Mouse (Mus musculus) urinary bladder, postnatal 0 days (tissue): ENCODE measurements around the gene 1700024G13Rik. TPM values are rescaled to one million over a fixed set of nuclear protein-coding genes. Genes with fewer than 3 reads are reported as not detected.

ENCODE experiments used
- polyA plus RNA-seq: library from polyadenylated mRNA; unstranded; fragments of >200 nt; fragmentation: Nextera tagmentation; extraction: Ambion mirVana; gene quantifications from 2 replicates; pipeline ENCODE4 v1.2.1, GENCODE M21; 2015

Gene 1700024G13Rik
- polyA plus RNA-seq: not detected in 2 replicates

DNA sequence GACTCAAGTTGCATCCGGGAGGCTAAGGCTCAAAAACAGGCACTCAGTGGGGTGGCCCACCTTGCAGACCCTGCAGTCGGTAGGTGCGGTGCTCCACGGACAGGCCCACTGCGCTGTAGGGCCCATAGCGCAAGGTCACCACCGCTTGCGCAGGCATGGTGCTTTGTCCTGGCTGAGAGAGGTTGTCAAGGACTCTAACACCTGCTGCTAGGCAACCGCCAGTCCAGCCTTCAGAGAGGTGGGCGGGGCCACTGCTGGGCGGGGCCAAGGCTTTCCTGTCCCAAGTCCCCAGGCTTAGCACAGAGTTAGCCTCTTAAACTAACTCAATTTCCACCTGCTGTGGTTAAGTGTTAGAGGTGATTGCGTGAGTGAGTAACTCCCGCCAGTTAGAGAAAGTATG, at the start of gene 1700024G13Rik:
Gene 1700024G13Rik (minus strand): TSS at position 196 of the 400 bp plus-strand sequence.

Other genes starting within 250 kb of the 1700024G13Rik start
- gene Msmb, start 246.4 kb downstream of the 1700024G13Rik start, polyA plus RNA-seq: not detected in 2 replicates
- 119 and 121 TPM in 2 replicates for gene Ncoa4, start 228.5 kb downstream of the 1700024G13Rik start, polyA plus RNA-seq
- gene Timm23, start 186.5 kb downstream of the 1700024G13Rik start, polyA plus RNA-seq: 191 and 204 TPM in 2 replicates
- gene Parg, start 186.4 kb downstream of the 1700024G13Rik start, polyA plus RNA-seq: 16.8 and 19.2 TPM in 2 replicates
- gene Ogdhl, start 66.4 kb downstream of the 1700024G13Rik start, polyA plus RNA-seq: 0.73 and 0.76 TPM in 2 replicates
- gene Slc18a3, start 76.5 kb upstream of the 1700024G13Rik start, polyA plus RNA-seq: 0.15 and 0.17 TPM in 2 replicates
- gene Chat, start 77.6 kb upstream of the 1700024G13Rik start, polyA plus RNA-seq: not detected in 2 replicates
- gene Ercc6, start 125.1 kb upstream of the 1700024G13Rik start, polyA plus RNA-seq: 6.3 and 8.3 TPM in 2 replicates
- 0.08 and 0.10 TPM in 2 replicates for gene Prrxl1, start 211.0 kb upstream of the 1700024G13Rik start, polyA plus RNA-seq